Mouse (Mus musculus) embryonic stem cell, embryonic (primary cell): Measurements from ENCODE around the gene Raet1e.
"Not testable (repeated sequence)": the region's sequence is repeated elsewhere in the genome, so short reads cannot be mapped to it uniquely, and the experiment has no call there.

Source experiments
- CTCF ChIA-PET, 4 experiments: fragments of 300-600 bp in 2 of 4; fragments of 350-600 bp in 2 of 4; sonication (Branson Sonifier 250); formaldehyde crosslinking; loops; one replicate each; lab custom pipeline; 2022; ENCODE audit warnings: inconsistent platforms in 2 of 4; lab: Charles Lee
- POLR2A ChIA-PET, 4 experiments: fragments of 300-600 bp in 2 of 4; fragments of 350-600 bp in 2 of 4; sonication (Branson Sonifier 250); formaldehyde crosslinking; loops; one replicate each; lab custom pipeline; 2022; ENCODE audit warnings: antibody characterized with exemption in 4 of 4, inconsistent platforms in 1 of 4; lab: Charles Lee

The Raet1e gene

DNA sequence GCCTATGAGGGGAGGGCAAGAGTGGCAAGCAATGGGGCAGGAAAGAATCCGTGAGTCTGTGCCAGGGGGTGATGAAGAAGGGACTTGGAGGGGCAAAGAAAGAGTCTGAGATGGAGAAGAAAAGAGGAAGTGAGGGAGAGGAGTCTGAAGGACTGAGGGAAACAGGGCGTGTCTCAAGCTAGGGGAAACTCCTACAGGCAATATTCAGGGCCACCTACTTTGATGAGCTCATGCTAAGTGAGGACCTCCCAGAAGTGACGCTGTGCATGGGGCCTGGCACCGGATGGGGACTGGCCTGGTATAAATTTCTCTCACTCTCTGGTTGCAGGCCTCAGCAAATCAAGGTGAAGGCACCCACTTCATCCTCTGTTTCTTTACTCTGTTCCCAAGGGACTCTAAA is 148.1 kb downstream of the Raet1e start:
- ChIA-PET POLR2A (no interaction called here), CTCF (no interaction called here)

DNA sequence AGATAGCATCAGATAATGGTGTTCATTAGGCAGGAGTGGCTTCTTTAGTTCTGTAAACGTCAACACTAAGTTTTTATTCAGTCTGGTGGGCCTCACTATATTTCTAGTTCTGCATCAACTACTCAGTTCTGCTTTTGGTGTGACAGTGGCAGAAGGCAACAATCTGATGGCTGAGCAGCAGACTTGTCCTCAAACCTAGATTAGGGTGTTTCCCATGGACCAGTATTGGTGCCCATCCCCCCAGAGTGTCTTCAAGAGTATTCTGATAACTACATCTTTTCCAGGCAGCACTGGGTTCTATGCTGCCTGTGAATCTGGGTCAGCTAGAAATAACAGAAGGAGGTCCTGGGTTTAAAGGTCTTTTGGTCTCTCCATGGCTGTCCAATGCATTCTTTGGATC is 149.9 kb downstream of the Raet1e start:
- POLR2A ChIA-PET = no interaction called here
- CTCF ChIA-PET = no interaction called here

DNA sequence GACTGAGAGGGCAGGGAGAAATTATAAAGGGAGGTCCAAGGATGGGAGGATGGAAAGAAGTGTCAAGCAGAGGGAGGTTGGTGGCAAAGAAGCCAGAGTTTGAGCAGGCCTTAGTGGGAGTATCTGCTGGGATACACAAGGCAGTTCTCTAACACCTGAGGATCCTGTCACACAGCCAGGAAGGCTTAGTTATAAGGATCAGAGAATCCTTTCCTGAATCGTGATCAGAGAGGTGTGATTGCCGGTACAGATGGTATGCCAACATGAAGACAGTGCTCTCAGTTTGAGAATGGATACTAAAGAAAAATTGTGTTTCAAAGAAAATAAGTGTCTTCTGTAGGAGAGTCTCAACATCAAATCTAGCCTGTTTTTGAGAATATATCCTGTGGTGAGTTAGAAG is 164.5 kb downstream of the Raet1e start:
- ChIA-PET CTCF (no interaction called here), POLR2A (interaction anchor here in 1 of 4 experiments (0.6 kb wide), 1 partner anchor 245 kb away, joined by 4 read pairs; no protein-coding TSS in a partner anchor)

DNA sequence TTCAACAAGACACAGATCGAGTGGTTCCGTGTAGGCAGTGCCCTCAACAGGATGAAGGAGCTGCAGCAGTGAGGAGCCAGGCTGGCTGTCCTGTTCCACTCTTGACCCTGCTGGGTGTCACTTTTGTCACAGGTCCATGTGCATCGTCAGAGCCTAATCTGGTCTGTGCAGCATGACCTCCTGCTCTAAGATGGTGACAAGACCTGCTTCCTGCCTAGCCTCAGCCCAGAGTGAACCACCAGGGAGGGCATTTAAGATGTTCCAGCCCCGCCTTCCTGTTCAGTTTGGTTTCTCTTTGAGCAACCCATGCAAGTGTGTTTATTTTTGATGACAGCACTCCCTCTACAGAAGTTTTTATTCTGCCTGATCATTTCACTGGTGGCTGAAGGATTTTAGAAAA is 187.4 kb downstream of the Raet1e start:
- CTCF ChIA-PET, POLR2A ChIA-PET: not testable (repeated sequence)

DNA sequence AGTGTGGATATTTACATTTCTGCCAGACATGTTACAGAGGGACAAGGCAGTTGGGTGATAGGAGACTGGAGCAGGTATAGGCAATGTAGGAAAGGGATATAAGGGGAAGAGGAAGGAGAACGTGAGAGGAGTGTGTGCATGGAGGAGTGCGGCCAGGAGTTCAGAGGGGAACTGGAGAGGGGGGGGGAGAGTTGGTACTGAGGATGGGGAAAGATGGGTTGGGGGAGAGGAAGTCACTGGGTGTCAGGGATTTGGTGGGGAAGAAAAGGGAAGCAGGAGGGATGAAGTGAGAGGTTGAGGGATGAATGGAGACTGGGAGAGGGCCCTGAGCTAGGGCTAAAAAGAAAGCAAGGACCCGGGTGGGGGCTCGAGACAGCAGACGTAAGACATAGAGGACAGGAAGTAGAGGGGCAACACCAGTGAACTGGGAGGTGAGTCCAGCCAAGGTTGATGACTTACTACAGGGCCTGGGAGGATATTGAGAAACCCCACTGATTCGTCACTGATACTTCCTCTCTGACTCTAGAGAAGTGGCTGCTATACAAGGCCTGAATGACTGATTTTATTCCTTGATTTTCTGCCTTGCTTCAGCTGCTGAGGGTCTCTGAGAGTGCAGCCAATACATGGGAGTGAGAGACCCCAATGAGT is 195.3 kb downstream of the Raet1e start:
- CTCF ChIA-PET, POLR2A ChIA-PET: not testable (repeated sequence)

DNA sequence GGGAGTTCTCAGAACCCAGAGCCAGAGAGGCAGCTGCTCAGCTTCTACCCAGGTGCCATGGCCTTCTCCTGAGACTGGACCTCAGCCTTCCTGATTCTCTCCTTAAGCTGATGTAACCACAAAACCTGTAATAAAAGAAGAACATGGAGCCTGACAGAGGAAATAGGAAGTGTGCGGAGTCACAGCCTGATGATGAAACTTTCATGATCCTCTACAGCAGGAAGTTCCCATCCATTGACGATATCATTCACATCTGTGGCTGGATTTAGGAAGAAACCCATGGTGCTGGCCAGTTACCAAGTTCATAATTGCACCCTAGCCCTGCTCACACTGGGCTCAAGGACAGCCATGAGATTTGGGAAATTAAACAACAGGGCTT is 195.8 kb downstream of the Raet1e start:
- CTCF ChIA-PET, POLR2A ChIA-PET: not testable (repeated sequence)

DNA sequence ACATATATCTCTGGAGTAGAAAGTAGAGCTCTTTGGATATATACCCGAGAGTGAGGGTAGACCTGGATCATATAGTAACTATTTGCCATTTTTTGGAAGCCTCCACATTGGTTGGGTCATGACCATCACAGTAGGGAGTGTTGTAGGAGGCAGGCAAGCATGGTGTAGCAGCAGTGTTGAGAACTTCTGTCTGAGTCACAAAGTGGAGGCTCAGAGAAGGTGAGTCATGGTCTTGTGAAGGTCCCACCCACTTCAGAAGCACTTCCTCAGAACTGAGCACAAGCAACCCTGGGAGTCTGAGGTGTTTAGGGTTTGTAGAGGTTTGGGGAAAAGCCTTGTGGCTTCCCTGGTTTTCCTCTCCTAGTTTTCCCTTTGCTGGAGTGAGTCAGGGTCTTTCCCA is 199.0 kb downstream of the Raet1e start:
- CTCF ChIA-PET, POLR2A ChIA-PET: not testable (repeated sequence)

DNA sequence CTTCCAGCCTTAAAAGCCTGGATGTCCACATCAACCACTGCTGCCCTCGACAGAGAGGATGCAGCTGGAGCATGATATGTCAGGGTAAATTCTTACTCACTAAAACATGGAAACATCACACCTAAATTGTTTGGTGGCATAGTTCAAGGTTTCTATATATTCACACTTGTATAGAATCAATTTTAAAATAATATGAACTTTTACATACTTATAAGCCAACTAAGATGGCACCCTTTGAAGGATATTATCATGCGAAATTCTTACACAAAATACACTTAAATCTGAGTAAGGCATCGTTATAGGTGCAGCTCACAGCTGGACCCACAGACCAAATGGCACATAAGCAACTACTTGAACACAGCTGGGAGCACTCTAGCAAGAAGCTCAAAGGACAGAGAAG is 201.9 kb downstream of the Raet1e start, which contains the start of gene Raet1d:
Gene Raet1d, plus strand, starts transcription at position 301 of the 400 bp plus-strand sequence.
- POLR2A ChIA-PET = interaction anchor here in 1 of 4 experiments (1.5 kb wide), 1 partner anchor 188 kb away, joined by 3 read pairs; no protein-coding TSS in a partner anchor
- CTCF ChIA-PET = not testable (repeated sequence)

DNA sequence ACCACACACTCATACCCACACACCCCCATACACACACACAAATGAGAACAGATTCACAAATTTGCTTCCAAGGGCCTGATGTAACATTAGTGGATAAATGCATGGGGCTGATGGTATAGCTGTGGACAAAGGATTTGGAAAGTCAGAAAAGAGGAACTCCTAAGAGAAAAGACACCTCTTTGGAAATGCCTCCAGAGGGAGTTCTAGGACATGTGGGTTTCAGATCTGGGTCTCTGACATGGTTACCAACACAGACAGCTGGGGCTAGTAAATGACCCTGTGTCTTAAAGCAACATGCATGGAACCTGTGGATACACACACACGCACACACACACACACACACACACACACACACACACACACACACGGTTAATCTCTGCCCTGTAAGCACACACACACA is 202.6 kb downstream of the Raet1e start:
- CTCF ChIA-PET = not testable (repeated sequence)
- POLR2A ChIA-PET = interaction anchor here in 1 of 4 experiments (1.5 kb wide), 1 partner anchor 188 kb away, joined by 3 read pairs; no protein-coding TSS in a partner anchor

DNA sequence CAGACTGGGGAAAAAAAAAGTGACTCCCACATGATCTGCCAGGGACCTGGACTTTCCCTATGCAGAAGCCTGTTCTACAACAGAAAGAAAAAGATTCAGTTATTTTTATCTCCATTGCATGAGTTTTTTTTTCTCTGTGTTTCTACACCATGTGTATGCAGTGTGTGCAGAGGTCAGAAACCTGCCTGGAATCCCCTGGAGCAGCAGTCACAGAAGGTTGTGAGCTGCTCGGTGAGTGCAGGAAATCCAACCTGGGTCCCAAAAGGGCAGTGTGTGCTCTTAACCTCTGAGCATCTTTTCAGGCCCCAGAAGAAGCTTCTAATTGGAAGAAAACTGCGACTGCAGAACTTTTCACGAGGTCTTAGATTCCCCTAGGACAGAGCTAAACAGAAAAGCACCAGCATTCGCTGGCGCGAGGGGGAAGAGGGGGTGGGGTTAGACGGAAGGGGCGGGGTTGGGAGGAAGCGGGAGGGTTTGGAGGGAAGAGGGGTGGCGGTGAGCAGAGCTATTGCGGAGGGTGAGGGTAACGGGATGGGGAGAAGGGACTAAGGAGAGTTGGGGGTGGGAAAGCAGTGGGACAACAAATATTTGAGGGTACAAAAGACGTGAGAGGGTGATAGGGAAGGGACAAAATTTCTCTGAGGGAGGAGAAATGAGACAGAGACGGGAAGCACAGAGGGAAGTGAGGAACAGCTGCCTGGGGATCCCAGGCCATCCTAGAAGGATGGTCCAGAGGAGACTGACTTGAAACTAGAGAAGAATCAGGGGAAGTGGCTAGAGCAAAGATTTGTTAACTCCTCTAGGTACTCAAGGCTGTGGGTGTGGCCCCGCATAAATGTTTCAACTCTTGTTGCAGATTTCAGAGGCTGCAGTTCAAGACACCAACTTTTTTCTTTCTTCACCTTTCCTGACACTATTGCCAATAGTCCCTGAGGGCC is 203.3 kb downstream of the Raet1e start:
- POLR2A ChIA-PET = interaction anchor here in 1 of 4 experiments (1.5 kb wide), 1 partner anchor 189 kb away, joined by 3 read pairs; no protein-coding TSS in a partner anchor
- CTCF ChIA-PET = not testable (repeated sequence)

DNA sequence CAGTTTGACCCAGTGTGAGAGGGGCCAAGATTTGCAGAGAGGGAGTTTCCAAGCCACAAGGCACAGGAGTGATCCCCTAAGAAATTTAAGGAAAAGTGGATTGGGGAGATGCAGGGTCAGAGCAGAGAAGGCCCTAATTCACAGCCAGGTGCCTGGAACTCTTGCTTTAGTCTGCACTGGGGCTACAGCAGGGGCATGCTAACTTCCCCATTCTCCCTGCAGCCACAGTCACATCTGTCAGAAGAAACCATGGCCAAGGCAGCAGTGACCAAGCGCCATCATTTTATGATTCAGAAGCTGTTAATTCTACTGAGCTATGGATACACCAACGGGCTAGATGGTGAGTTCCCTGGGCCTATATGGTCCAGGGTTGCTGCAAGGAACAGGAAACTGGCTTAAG is 204.1 kb downstream of the Raet1e start:
- CTCF ChIA-PET = not testable (repeated sequence)

DNA sequence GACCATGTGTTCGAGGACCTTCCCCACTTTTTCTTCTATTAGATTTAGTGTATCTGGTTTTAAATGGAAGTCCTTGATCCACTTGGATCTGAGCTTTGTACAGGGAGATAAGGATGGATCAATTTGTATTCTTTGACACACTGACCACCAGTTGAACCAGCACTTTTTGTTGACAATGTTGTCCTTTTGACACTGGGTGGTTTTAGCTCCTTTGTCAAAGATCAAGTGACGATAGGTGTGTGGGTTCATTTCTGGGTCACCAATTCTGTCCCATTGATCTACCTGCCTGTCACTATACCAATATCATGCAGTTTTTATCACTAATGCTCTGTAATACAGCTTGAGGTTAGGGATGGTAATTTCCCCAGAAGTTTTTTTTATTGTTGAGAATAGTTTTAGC is 206.5 kb downstream of the Raet1e start:
- POLR2A ChIA-PET, CTCF ChIA-PET: not testable (repeated sequence)

More for the DNA sequence above, 204.1 kb downstream of the Raet1e start:
- POLR2A ChIA-PET = not testable (repeated sequence)

DNA sequence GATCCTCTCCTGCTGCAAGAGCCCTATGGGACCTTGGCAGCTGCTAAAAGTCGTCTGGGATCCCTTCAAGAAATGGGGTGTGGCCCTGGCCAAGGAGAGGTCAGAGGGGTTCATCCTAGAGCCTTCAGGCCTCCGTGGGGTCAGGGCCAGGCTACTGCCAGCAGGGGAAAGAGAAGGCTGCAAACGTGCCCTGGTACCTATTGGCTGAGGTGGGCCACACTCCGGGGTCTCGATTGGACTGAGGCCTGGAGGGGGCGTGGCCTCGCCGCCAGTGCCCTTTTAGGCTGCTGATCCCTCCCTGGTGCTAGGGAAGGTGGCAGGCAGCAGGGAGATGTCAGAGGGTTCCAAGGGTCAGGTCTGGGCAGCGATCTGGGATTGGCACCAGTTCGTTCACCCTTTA is 222.9 kb downstream of the Raet1e start:
- CTCF ChIA-PET, POLR2A ChIA-PET: not testable (repeated sequence)

DNA sequence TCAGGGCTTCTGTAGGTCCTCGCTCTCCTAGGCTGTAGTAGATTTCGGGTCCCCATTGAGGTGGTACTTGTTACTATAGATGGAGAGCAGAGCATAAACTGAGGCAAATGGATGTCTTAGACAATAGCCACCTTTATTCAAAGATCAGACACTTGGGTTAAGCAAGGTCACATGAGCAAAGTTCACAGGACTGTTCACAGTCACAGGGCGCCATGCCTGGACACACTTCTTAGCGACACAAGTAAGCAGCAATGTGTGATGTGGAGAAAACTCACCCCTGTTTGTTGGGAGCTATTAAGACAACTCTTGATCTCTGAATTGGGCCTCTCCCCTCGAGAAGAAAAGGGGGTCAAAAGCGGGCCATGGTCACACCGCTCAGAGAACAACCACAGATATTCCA is 231.8 kb downstream of the Raet1e start:
- CTCF ChIA-PET, POLR2A ChIA-PET: not testable (repeated sequence)

DNA sequence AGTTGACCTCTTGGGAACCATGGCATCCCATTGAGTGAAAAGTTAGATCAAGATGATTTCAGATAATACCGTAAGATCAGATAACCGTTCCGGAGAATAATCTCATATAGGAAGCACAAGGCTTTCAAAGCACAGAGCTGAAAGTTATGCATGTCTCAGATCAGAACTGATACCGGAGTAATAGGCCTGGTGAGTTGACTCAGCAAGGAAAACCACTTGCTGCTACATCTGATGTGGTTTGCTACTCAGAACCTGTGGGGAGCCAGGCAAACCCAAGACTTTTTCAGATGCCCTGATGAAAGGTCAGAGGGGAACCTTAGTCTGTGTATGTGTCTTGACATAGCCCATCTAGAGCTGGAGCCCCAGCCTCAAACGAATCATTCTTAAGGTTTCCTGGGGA is 233.2 kb downstream of the Raet1e start:
- POLR2A ChIA-PET = not testable (repeated sequence)

DNA sequence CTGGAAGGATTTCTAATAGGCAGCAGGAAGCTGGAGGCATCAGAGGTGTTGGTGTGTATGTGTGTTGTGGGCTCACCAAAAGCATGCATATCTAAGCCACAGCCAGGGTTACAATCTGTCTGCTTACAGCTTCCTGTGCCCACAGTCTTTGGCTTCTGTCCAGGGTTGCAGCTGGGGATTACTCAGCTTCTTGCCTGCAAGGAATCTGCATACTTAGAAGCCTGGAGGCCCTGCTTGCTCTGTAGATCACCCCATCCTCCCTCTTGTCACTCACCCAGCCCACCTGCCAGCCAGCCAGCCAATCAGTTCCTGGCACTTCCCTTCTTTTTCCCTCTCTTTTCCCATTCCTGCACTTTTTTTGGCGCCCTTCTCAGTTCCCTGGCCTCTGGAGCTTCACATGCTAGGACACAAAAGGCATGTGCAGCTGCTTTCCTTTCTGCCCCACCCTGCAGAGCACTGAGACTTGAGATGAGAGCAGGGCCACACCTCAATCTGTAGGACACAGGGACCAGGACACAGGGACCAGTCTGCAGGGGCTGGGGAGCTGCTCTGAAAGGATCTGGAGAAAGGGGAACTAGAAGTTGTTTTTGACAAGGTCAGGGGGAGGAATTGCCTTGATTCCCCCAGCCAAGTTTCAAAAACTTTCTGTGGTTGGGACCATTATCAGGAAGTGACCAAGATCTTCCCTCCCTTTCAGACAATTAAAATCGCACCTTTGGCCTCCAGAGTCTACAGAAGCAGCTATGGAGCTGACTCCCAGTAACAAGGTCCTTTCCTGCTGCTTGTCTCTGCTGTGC is 234.9 kb downstream of the Raet1e start:
- CTCF ChIA-PET, POLR2A ChIA-PET: not testable (repeated sequence)

More for the DNA sequence above, 233.2 kb downstream of the Raet1e start:
- CTCF ChIA-PET = not testable (repeated sequence)

DNA sequence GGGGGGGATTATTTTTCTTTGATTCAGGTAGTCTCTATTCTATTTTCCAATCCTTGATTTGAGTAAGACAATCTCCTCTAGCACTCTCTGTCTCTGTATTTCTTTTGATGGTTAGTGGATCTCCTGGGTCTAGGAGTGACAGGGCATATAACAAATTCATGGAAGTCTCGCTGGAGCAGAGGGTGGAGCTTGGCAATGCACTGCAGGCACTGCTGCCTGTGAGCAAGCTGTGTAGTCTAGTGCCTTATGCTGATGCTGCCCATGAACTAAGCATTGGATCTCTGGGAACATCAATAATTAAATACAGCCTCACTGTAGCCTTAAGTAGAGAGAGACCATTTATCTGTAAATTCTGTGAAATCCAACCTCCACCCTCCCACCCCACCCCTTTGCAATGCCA is 238.3 kb downstream of the Raet1e start:
- CTCF ChIA-PET, POLR2A ChIA-PET: not testable (repeated sequence)

DNA sequence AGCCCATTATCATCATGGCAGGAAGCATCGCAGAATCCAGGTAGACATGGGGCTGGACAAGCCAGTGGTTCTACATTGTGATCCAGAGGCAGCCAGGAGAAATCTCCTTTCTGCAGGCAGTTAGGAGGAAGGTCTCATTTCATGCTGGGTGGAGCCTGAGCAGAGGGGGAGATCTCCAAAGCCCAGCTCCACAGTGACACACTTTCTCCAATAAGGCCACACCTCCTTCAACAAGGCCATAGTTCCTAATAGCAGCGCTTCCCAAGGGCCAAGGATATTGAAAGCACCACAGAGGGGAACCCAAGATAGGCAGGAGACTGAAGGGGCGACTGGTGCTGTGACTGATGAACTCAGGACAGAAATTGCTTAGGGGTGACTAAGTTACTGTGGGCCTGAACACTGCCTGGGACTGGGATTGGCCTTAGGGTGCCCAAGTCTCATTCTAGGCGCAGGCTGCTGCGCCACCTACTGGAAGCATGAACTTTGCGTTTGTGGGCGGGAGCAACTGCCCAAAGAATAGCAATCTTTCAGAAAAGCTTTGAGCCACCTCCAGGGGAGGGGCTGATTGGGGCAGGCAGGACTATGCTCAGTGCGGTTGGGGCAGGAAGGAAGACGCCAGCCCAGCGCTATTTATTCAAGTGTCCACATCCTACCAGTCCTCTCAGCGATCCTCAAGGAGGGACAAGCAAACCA is 244.0 kb downstream of the Raet1e start:
- CTCF ChIA-PET, POLR2A ChIA-PET: not testable (repeated sequence)
